Mouse (Mus musculus): ENCODE measurements around the gene Tle2.

GRCm38 (mm10) chr10:81542727-81543460, 31.5 kb upstream of the Tle2 start:
- TF ChIP-seq CTCF (conservative IDR thresholded peaks at IDR 0.05; ENCODE audit: low read length), result no peak
- TF ChIP-seq NANOG (IDR thresholded peaks at IDR 0.05; ENCODE audit: borderline replicate concordance, low read length), result no peak

All from E14TG2a.4 (cell line).